20 mouse cellular contexts compared by ENCODE assay signal in genomic region chr9:66370334-66370733, GRCm38 (mm10).
"Had no signal": no experiment of that assay in that cellular context is flagged by ENCODE, and none has a peak within 500 bp of the region (broad histone marks: within the 10 kb centered on the region; RNA-seq: fewer than 3 reads in every experiment).

No protein-coding gene starts in this region.

- H3K4me2 ChIP-seq: liver, embryonic 12.5 days; lung, embryonic 14.5 days; midbrain, embryonic 13.5 days; neural tube, embryonic 13.5 days; neural tube, embryonic 15.5 days had no signal

- H3K4me1 ChIP-seq: neural tube, embryonic 15.5 days had no signal

- H3K27me3 ChIP-seq: liver, embryonic 12.5 days; midbrain, embryonic 13.5 days; neural tube, embryonic 13.5 days; neural tube, embryonic 15.5 days had no signal

- ATAC-seq: liver, embryonic 12.5 days; midbrain, embryonic 13.5 days; midbrain, embryonic 16.5 days had no signal

- H3K4me3 ChIP-seq: liver, embryonic 12.5 days; midbrain, embryonic 10.5 days; midbrain, embryonic 13.5 days; myocyte; neural tube, embryonic 13.5 days; neural tube, embryonic 15.5 days had no signal

- H3K9me3 ChIP-seq: liver, embryonic 12.5 days; midbrain, embryonic 10.5 days; midbrain, embryonic 13.5 days; neural tube, embryonic 13.5 days; neural tube, embryonic 15.5 days had no signal

- H3K9ac ChIP-seq: liver, embryonic 12.5 days; liver, embryonic 14.5 days; lung, embryonic 14.5 days; midbrain, embryonic 13.5 days; neural tube, embryonic 13.5 days; neural tube, embryonic 15.5 days had no signal

- H3K27ac ChIP-seq: liver, embryonic 12.5 days; liver, embryonic 14.5 days; midbrain, embryonic 10.5 days; midbrain, embryonic 13.5 days; neural tube, embryonic 13.5 days; neural tube, embryonic 15.5 days had no signal

- DNase-seq: lung, adult 18-20 months; lung, embryonic 14.5 days; lung, postnatal 10 days; lung, postnatal 4 days; retina, postnatal 1 day; right cerebral cortex, adult 18-20 months; right cerebral cortex, postnatal 14 days; right cerebral cortex, postnatal 4 days; spleen, adult 18-20 months; thymus, adult 2 months; thymus, postnatal 25 days; thymus, postnatal 4 days had no signal
